Mouse (Mus musculus) inflammation-experienced regulatory T-cells, adult 6 months (primary cell): ENCODE data around the gene Kcnj16. TPM values are rescaled to one million over a fixed set of nuclear protein-coding genes. Genes with fewer than 3 reads are reported as not detected.

Experiments used
- ATAC-seq: one replicate; pipeline ENCODE4 v1.8.0; 2017
- polyA plus RNA-seq, 3 experiments: library from polyadenylated mRNA; unstranded; fragments of 100-300 nt; shearing (Covaris generic); gene quantifications; one replicate each; pipeline ENCODE4 v1.2.1; 2017

The Kcnj16 gene
- not detected for polyA plus RNA-seq

DNA sequence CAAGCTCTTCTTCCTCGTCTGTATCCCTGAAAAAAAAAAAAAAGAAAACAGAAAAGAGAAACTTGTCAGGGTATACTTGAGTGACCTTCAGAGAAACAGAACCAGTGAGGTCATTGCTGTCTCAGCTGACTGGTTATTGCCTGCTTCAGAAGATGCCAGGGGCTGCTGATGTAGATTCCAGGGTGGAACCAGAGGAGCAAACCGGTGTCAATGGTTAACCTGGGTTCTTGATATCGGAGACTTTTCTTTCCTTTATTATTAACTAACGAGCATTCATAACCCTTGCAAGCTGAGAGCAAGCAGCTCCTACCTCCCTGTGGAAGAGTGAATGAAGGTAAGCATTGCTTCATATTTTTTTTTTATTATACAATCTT is at the start of gene Kcnj16:
Kcnj16 (plus strand) TSS at position 272 of the 374 bp plus-strand sequence.
- no peak for ATAC-seq

GRCm38 (mm10) chr11:110918808-110919465 is 48.9 kb upstream of the Kcnj16 start:
- ATAC-seq = peak; percentile 28

- no peak for ATAC-seq
These were observed 32.1 kb upstream of the Kcnj16 start for GRCm38 (mm10) chr11:110935699-110936098.

DNA sequence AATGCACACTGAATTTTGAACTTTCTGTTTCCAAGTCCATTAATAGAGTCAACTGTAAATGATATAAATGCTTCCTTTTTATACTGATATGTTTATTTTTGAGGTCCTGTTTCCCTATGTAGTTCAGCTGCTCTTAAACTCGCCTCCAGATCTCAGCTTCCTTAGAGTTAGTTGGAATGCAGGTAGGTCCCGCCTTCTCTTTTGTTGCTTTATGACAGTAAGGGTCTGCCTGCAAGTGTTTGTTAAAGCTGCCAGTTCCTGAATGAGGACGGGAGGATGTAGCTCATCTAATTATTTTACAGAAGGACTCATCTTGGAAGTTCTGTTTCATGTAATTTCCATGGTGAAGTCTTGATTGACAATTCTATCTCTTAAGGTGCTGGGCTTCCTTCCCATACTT is 25.6 kb upstream of the Kcnj16 start:
- no peak for ATAC-seq

DNA sequence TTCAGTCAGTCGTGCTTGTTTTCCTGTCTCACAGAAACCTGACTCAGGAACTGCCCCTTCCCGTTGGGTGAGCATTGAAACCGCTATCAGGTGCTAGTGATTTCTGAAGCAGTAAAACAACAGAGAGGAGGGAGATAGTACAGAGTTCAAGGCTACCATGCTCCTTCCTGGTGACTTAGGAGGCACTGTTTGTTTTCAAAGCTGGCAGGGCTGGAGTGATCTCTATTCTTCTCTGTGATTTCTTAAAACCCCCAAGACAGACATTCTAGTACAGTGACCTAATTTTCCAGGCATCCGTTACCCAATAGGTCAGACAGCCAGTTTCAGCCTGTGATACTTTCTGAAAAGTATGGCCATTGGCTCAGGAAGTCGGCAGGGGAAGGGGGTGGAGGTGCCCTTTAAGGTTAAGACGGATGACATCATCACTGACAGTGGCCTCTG is 25.1 kb upstream of the Kcnj16 start:
- no peak for ATAC-seq

DNA sequence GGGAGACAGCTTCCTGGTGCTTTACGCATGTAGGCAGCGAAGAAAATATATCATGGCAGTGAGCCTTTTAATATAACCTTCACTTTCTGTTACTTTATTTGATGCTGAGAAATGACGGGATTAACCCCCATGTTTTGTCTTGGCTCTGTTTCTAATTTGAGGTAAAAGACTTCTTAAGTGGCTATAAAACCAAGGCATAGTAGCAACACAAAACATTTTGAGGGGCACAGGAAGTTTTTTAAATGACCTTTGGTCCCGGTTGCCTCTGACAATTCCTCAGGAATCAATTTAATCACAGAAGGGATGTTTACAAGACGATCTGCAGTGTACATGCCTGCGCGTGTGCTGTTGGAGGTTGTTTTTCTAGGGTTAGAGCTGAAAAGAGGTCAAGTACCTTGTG is 11.2 kb upstream of the Kcnj16 start:
- ATAC-seq = no peak

GRCm38 (mm10) chr11:110961592-110962021 is 6.2 kb upstream of the Kcnj16 start:
- no peak for ATAC-seq

GRCm38 (mm10) chr11:110967019-110967761 is 643 bp upstream of the Kcnj16 start:
- no peak for ATAC-seq

DNA sequence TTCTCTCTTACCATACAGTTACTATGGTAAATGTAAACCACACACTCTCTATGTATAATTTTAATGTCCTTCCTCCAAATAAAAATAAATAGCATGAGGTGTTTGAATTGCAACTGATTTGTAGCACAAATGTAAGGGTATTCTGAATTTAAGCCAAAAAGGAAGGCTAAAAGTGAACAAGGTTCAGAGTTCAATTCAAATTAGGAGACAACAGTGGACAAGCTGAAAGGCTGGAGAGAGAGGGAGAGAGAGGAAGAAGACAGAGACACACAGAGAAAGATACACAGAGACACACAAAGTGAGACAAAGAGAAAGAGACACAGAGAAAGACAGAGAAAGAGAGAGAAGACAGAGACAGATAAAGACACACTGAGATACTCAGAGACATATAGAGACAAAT is 1.1 kb downstream of the Kcnj16 start:
- ATAC-seq = no peak

DNA sequence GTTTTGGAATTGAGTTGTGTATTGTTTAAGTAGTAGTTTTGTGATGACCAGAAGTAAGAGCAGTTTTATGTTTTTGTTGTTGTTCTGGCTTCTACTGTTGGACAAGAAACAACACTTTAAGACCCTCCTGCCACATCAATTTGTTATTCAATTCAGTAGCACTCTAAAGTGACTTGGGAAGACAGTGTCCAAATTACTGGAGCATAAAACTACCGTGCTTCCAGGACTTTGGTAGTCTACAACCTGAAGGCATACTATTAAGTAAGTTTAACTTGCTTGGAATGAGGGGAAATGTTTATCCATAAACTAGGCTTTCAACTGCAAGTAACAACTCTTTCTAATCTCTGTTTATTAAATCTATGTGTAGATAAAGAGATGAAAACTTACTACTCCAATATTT is 17.7 kb downstream of the Kcnj16 start:
- ATAC-seq = no peak

DNA sequence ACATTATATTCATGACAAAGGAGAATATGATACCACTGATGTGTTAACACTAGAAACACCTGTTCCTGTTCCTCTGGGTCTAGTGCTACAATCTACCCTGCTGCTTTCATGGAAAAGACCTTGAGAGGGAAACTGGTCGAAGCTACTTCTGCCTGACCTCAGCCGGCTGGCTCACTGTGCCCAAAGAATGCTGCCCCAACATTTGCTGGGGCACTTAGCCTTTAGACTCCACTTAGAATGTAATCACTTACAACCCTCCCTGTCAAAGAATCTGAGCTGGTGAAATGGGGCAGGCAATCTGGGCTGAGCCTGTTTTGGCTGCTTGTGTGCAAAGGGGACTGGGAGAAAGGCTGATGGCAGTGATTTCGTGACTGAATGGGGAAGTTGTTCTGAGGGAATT is 18.1 kb downstream of the Kcnj16 start:
- no peak for ATAC-seq

DNA sequence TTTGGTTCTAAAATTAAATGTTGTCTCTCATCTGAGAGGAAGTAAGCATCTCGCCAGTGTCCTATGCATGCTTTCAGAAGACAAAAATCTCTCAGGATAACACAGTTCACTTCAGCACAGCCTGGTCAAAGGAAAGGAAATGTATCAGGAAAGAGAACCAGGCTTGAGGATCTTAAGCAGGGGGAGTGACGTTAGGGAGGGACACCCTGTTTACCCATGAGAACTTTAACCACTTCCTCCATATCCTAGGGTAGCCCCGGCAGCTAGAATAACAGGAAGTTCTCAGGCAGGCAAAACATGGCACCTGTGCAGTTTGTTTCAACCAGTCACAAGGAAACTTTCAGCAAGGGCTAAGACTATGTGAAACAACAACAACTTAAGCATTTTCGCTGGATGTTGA is 25.8 kb downstream of the Kcnj16 start:
- ATAC-seq = peak; percentile 93

GRCm38 (mm10) chr11:110997211-110997610 is 29.4 kb downstream of the Kcnj16 start:
- ATAC-seq = no peak

DNA sequence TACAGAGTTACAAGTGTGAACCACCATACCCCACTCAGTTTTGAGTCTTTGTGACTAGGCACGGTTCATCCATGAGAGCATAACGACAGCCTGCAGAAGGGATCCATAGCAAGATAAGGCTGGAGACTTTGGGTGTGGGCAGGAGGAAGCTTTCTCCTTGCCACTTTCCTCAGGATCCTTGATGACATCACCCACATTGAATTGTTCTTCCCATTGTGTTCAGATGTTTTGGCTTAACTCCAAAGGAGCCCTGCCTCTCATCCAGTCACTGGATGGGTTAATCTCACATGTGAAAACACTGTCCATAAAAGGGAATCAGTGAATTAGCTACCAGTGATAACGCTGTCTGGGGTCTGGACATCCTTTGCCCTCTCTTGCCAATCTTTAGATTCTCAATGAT is 37.3 kb downstream of the Kcnj16 start:
- ATAC-seq = no peak

- ATAC-seq = no peak
These were observed 41.6 kb downstream of the Kcnj16 start for GRCm38 (mm10) chr11:111009471-111009870.

DNA sequence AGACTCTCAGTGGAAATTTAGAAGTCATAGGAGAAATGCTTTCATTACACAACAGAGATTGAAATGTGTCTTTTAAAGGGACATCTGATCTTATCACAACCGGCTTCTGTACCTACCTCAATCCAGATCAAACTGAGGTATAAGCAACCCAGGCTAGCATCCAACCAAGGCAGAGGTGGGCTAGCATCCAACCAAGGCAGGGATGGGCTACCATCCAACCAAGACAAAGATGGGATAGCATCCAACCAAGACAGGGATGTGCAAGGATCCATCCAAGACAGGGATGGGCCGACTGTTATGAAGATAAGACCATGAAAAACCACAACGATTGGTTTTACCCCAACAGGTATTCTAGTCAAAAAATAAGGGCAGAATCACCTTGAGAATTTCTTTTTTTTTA is 48.4 kb downstream of the Kcnj16 start:
- ATAC-seq = no peak

DNA sequence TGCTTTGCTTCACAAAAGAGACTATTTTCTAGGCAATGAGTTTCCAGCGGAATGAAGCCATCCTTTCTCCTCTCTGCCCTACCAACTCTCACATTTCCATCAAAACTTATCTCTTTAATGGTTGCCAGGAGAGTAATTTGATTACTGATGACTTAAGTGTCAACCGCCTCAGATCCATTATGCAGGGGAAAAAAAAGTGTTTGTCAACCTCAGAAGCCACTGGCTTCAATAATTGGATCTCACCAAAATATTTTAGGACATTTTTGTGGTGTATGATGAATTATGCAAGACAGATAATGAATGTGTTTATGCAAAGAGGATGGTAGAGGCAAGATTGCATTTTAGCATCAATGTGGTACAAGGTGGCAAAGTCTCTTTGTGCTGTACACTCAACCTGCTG is 52.4 kb downstream of the Kcnj16 start:
- ATAC-seq = no peak

- ATAC-seq = no peak
These were observed 54.9 kb downstream of the Kcnj16 start for GRCm38 (mm10) chr11:111022681-111023281.

DNA sequence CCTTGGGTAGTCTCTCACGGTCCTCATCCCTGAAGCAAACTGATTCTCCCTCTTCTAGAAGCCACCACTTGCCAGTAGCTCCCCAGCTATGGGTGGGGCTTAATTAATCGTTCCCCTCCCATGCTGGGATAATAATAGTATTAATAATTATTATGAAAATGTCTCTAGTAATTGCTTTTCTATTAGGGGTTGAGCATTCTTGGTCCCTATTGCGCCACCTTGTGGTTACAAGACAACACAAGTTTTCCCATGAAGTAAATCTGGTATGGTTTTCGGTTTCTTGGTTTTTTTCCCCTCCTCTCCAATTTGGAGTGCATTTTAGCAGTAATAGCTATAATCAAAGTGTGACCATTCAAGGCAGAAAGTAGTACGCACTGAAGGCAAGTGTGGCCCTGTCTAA is 74.3 kb downstream of the Kcnj16 start:
- no peak for ATAC-seq

DNA sequence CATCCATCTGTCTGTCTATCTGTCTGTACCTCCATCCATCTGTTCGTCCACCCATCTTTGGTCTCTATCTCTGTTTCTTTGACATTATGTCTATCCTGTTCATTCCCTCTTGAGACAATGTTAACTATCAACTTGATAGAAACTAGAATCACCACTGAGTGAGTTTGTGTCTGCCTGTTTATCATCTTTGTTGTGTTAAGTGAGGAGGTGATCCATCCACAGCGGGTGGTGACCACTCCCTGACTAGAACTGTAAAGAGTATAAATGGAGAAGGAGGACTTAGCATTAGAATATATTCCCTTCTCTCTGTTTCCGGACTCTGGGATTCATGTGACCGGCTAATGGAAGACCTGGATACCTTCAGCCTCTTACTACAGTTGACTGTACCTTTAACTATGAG is 75.5 kb downstream of the Kcnj16 start:
- ATAC-seq = no peak

- no peak for ATAC-seq
These were observed 86.4 kb downstream of the Kcnj16 start for GRCm38 (mm10) chr11:111054252-111054651.

DNA sequence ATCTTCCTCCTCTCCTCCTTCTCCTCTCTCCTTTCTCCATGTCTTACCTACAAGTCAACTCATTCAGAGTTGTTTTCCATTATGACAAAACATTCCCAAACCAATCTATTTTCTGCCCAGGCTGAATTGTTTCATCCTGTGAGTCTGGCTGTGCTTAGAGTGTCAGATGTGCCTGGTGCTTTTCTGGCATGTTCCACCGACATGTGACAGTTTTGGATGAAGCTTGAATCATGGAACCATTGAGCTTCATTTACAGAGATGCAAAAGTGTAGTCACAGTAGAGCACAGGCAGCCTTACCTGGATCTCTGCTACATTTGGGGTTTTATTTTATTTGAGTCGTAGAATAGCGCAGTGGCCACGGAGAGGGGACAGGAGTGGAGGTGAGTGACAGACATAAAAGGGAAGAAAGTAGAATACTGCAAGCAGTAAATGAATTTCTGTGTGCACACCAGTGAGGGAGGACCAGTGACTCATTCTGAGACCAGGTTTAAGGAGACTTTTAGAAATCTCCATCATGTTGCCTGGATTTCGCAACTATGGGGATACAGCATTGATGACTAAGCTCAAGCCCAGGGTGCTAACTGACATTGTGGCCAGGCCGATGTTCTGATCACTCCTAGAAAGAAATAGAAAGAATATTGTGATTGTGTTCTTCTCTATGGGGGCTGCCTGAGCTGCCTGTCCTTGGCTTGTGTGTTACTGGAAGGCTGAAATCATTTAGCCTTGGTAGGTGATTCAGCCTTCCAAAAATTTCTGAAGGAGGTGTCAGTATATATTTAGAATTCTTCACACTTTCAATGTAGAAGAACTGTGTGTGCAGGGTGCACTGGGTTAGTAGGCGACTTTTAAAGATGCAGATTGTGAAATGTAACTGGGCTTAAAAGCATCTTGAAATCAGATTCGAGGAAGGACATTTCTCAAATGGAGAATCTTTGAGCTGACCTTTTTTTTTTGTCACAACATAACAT is 87.3 kb downstream of the Kcnj16 start:
- no peak for ATAC-seq

DNA sequence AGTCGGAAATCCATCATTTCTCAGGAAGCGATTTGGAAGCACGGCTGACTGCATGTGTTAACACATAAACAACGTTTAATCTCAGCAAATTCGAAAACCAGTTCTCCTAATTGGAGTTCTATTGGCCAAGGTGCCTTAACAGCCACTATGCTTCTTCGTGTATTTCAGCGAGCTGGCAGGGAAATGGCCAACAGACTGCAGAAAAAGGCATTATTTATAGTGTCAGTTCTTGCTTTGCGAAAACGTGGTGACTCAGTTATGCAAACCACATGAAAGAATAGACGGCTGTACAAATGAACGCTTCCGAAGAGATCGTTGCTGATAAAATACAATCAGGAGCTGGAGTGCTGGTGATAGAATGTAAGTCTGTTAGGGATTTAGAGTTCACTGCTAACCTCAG is 88.2 kb downstream of the Kcnj16 start:
- ATAC-seq = no peak
